Mouse (Mus musculus): ENCODE data around the gene Adamts6.

DNA sequence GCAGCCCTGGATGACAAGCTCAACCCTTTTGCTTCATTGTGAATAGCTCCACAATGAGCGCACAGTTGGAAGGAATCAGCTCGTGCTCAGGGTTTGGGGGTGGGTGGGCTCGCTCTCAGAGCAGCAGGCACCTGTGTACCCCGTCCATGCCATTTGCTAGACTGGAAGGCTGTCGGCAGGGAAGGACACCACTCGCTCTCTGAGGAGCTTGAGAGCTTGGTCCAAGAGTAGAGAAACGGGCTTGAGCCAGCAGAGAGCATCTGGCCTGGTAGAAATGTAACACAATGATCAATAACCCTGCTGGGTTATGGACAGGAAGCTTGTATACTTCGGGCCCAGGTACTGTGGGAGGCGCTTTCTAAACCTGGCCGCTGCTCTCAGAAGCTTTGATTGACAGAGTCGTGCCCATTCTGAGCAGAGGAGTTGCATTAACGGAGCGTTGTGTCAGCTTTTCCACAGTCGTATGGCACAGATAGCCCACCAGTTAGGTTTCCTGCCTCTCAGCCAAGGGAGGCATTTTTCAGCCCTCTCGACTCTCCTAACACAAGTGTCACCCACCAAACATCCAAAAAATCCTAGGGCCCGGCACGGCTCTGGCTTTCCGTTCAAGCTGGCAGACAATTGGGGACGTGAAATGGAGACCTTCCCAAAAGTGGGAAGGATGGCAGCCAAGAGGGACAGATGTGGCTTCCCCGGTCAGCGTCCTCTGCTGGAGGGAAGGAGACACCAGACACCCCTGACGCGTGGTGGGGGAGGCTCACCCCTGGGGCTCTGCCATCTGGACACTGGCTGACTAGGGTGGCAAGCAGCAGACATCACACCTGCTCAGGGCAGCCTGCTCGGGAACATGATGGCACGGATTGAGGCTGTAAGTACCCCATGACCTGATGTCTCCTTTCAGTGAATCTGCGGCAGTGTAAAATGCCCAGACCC lies 222.2 kb downstream of the Adamts6 start:
- TF ChIP-seq CTCF (IDR thresholded peaks at IDR 0.05; ENCODE audit: borderline replicate concordance, control insufficient read depth, extremely low read depth, insufficient read depth, low read length, poor library complexity) (no peak), POLR2A (IDR thresholded peaks at IDR 0.05; ENCODE audit: control insufficient read depth, extremely low read depth, insufficient read depth, low read length, poor library complexity) (no peak)

Measured in thymus, adult 2 months (tissue).